Mouse (Mus musculus) urinary bladder, postnatal 36 days (tissue): ENCODE data around the gene Hnrnpm.
"Not testable (repeated sequence)": the region's sequence is repeated elsewhere in the genome, so short reads cannot be mapped to it uniquely, and the experiment has no call there.

Experiments used
- DNase-seq, 2 experiments: peaks; one replicate each; pipeline ENCODE4 v3.0.0; 2022; ENCODE audit warnings: low spot score in 2 of 2, mixed read lengths in 1 of 2

Hnrnpm gene

DNA sequence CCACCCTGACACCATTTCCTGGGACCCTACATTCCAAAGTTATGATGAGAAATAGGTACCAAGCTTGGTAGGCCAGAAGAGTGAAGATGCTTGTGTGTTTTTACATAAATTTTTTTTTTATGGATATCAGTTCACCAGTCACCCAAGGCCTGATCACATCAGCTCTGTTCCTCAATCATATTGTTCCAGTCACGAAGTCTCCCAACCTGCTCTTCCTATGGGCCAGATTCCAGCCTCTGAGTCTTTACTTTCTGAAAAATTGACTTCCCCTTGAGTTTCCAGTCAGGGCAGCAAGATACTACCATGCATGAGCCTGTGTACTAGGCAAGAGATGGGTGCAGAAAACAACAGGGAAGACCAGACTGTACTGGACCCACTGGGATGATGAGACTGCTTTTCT, at the start of gene Hnrnpm:
Hnrnpm (minus strand) TSS at position 101 of the 400 bp plus-strand sequence.
- no peak for DNase-seq

- not testable (repeated sequence) for DNase-seq
Observed at GRCm38 (mm10) chr17:33733526-33733925, 46.9 kb upstream of the Hnrnpm start.

DNA sequence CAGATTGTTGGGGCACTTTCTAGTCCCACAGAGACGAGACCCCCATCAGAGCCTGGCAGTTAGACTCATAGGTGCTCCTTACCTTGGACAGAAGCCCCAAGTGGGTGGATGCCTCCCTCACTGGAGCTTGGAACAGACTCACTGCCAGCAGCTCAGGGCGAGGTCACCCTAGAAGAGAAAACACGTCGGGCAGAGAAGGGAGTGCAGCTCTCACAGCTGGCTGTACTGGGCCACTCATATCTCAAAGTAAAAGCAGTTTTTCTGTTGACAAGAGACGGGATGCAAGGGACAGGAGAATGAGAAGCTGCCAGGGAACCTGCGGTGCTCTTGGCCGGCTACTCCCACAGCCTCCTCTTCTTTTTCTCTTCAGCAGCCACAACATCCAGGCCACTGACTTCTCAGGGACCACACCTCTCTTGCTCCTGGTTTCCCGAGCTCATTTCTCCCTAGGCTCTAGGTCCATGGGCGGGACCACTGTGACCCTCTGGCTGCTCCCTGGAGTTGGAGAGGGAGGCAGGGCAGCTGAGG, 46.0 kb upstream of the Hnrnpm start:
- DNase-seq = not testable (repeated sequence)

GRCm38 (mm10) chr17:33729215-33729614, 42.6 kb upstream of the Hnrnpm start:
- no peak for DNase-seq

GRCm38 (mm10) chr17:33728396-33728795, 41.7 kb upstream of the Hnrnpm start:
- no peak for DNase-seq

DNA sequence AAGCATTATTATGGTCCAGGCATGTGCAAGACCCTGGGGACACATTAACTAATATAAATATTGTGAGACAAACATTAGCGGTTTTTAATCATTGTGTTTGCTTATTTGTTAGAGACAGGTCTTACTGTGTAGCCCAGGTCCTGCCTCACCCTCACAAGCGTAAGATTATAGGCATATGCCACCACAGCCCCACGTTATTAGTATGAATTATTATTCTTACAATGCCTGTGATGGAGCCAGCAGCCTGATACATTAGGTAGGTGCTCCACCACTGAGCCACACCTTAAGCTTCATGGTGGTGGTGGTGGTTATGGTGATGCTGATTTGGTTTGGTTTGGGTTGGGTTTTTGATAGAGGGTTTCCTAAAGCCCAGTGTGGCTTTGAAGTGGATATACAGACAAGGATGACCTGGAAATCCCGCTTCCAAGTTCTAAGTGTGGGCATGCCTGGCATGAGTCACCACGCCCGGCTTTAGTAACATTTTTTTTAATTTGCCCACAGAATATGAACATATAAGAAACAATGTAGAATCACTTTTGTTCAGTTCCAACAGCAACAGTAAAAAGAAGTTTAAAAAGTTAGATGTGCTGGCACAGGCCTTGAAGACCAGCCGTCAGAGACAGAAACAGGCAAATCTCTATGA, 33.2 kb upstream of the Hnrnpm start:
- DNase-seq = no peak

GRCm38 (mm10) chr17:33718944-33719725, 32.5 kb upstream of the Hnrnpm start:
- DNase-seq = no peak

DNA sequence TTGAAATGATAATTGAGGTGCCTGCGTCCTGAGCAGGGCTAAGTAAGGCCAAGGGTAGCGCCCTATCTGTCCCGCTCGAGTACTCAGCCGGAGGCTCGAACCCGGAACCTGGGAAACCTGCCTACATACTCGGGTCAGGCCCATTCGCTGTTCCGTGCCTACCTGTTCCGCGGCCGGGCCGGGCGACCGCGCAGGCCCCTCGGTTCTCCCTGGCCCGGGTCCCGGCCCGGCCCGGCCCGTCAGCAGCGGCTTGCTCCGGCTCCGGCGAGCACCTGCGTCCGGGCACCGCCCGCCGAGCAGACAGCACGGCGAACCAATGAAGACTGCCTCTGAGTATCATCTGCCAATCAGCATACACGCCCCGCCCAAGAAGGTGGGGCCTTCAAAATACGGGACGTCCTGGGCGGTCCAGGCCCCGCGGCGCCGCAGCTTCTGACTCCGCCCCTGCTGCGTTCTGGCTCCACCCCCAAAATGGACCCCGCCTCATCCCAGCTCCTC, 31.8 kb upstream of the Hnrnpm start, which contains the start of gene March2:
March2 (minus strand) TSS at position 287 of the 498 bp plus-strand sequence.
- peak; percentile 97 to 98 for DNase-seq

- DNase-seq = no peak
Observed at GRCm38 (mm10) chr17:33717982-33718381, 31.3 kb upstream of the Hnrnpm start.

- no peak for DNase-seq
Observed at GRCm38 (mm10) chr17:33717246-33717645, 30.6 kb upstream of the Hnrnpm start.

GRCm38 (mm10) chr17:33714779-33715178, 28.1 kb upstream of the Hnrnpm start:
- no peak for DNase-seq

DNA sequence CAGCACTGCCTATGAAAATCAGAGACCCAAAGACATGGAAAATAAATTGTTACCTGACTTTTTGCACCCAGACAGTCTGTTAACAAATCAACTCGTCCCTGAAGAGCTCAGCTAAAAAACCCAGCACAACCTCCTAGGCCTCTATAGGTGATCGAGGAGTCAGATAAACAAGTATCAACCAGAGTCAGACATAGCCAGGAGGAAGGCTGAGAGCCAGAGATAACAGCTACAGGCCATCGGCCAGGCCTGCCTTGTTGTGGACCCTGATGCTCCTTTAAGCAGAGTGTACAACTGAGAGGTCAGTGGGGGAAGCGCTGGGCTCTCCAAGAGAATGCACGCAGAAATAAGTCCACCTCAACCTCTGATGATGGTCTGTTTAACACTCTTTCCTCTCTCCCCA, 26.6 kb upstream of the Hnrnpm start:
- no peak for DNase-seq

DNA sequence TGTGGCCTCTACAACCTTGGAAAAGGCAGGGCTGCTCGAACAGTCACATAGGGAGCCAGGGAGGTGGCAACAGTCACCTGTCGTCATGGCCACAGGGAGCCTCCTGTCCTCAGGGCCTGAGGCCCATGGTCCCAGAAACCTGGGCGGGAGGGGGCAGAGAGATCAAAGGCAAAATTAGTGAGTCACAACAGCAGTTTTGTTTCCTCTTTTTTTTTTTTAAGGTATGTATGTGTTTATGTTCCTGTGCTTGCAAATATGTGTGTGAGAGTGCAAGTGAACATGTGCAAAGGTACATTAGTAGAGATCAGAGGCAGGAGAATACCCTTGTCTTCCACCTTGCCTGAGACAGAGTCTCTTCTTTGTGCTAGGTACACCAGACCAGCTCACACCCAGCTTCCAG, 23.2 kb upstream of the Hnrnpm start:
- DNase-seq = no peak

DNA sequence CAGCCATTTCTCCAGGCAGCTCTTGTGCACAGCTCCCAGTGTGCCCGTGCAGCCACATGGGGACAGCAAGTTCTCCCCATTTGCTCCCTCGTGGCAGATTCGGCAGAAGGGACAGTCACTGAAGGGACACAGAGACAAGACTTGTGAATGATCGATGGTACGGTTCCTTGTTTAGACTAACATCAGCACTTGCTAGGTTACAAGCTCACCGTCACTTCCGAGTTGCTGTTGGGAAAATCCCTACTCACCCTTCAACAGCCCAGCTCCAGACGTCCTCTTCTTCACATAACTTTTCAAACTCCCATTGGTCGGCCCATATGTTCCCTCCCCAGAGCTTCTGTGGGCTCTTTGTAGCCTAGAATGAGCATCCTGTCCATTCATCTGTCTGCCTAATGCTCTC, 16.4 kb upstream of the Hnrnpm start:
- DNase-seq = no peak

GRCm38 (mm10) chr17:33702178-33702577, 15.5 kb upstream of the Hnrnpm start:
- DNase-seq = no peak

GRCm38 (mm10) chr17:33695471-33695870, 8.8 kb upstream of the Hnrnpm start:
- no peak for DNase-seq

GRCm38 (mm10) chr17:33685249-33685653, 1.4 kb downstream of the Hnrnpm start:
- DNase-seq = peak; percentile 96 to 98

GRCm38 (mm10) chr17:33684671-33685231, 1.9 kb downstream of the Hnrnpm start:
- peak; percentile 46 to 61 for DNase-seq

DNA sequence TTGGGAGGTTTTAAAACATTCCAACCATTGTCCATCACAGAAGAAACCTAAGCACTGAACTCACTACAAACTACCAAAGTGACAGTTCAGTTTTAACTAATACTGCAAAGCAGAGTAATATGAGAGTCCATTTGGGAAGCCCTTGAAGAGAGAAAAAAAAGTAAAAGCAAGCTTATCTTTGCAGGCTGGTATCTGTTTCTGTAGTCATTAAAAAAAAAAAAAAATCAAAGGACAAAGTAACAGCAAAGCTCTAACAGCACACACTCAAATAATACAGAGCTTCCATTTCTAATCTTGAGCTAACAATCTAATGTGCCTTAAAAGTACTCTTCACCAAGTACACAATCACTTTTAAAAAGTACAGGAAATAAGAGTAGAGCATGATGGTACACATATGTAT, 4.9 kb downstream of the Hnrnpm start:
- no peak for DNase-seq

GRCm38 (mm10) chr17:33678771-33679170, 7.9 kb downstream of the Hnrnpm start:
- DNase-seq = no peak

GRCm38 (mm10) chr17:33676086-33676485, 10.6 kb downstream of the Hnrnpm start:
- no peak for DNase-seq

GRCm38 (mm10) chr17:33675452-33675851, 11.2 kb downstream of the Hnrnpm start:
- peak; percentile 59 to 68 for DNase-seq
